Mouse (Mus musculus): ENCODE measurements at regions not wholly inside any gene's neighbourhood (a gene's known extent, or its start where the extent isn't known, plus 50 kb on each side); places are given as distances from the start of the nearest gene placed in this dataset.

DNA sequence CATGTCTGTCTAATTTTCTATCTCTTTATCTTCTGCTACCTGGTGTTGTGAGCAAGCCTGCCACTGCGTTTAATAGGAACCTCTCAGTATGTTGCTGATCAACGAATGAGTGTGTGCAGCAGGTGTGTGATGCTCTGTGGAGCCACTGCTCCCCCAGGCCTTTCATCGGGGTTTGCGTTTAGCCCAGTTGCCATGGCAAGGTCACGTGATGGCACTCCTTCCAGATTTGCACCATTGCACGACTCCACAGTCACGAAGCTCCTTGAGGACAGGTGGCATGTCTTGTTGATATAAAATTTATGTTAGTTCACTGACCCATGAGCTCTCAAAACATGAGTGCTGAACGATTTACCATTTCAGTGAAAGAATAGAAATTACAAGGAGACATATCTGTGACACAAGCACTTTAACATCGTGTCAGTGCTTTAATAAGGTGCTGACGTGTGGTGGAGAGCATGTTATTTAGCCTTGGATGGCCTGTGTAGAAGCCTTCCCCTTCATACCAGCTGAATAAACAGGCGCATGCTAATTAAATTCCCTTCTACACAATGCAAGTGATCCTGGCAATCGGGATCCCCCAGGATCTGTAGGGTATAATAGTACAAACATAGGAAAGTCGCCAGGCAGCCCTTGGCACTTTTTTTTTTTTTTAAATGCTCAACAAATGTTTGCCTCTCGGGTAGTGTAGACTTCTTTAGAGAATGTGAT, 181.7 kb upstream of the Arrdc4 start:
- 68% methylated on average over 14 of the region's 14 CpGs for WGBS
- DNase-seq (ENCODE audit: low spot score), result no peak

DNA sequence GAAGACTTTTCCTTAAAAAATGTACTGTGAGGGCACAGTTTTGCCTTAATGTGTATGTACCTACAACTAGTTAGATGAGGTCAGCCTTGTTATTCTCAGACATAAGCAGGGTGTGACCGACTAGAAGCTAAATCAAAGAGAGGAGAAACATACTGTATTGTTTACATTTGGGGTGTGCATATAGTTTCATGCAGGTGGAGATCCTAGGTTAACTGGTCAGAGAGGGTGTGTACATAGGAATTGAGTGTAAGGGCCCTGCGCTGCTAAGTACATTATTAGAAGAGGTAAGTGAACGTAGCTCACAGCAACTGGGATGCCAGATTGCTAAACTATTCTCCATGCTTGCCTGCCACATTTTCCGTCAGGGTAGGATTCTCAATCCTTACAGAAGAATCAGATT, 180.6 kb upstream of the Arrdc4 start:
- WGBS, result 88% methylated on average over 4 of the region's 4 CpGs
- Histone ChIP-seq H3K27me3 (ENCODE audit: insufficient read depth, low read length) (no peaks in the 10 kb centered on the region), H3K4me3 (ENCODE audit: low read depth, low read length) (no peak overlapping the region), H3K9me3 (ENCODE audit: low read length) (no peaks in the 10 kb centered on the region), H3K4me1 (ENCODE audit: insufficient read depth, low read length) (no peaks in the 10 kb centered on the region), H3K36me3 (ENCODE audit: insufficient read depth, low read length) (no peaks in the 10 kb centered on the region), H3K27ac (ENCODE audit: low read depth, low read length) (no peak overlapping the region), H3K4me2 (ENCODE audit: low read depth, low read length, poor library complexity, severe bottlenecking) (no peak overlapping the region), H3K9ac (replicated peaks; ENCODE audit: low read length, poor library complexity, severe bottlenecking) (no peak overlapping the region)
- DNase-seq (ENCODE audit: low spot score) (no peak), ATAC-seq (ENCODE audit: low FRiP score) (no peak)
- TF ChIP-seq CTCF (IDR thresholded peaks at IDR 0.05), result no peak

More for the DNA sequence above, 181.7 kb upstream of the Arrdc4 start:
- Histone ChIP-seq H3K36me3 (ENCODE audit: insufficient read depth, low read length) (no peaks in the 10 kb centered on the region), H3K4me2 (ENCODE audit: low read depth, low read length, poor library complexity, severe bottlenecking) (no peak overlapping the region), H3K27me3 (ENCODE audit: insufficient read depth, low read length) (no peaks in the 10 kb centered on the region), H3K4me3 (ENCODE audit: low read depth, low read length) (no peak overlapping the region), H3K9me3 (ENCODE audit: low read length) (no peaks in the 10 kb centered on the region), H3K4me1 (ENCODE audit: insufficient read depth, low read length) (no peaks in the 10 kb centered on the region), H3K27ac (ENCODE audit: low read depth, low read length) (no peak overlapping the region), H3K9ac (replicated peaks; ENCODE audit: low read length, poor library complexity, severe bottlenecking) (no peak overlapping the region)
- no peak for ATAC-seq (ENCODE audit: low FRiP score)
- TF ChIP-seq CTCF (IDR thresholded peaks at IDR 0.05), result no peak

DNA sequence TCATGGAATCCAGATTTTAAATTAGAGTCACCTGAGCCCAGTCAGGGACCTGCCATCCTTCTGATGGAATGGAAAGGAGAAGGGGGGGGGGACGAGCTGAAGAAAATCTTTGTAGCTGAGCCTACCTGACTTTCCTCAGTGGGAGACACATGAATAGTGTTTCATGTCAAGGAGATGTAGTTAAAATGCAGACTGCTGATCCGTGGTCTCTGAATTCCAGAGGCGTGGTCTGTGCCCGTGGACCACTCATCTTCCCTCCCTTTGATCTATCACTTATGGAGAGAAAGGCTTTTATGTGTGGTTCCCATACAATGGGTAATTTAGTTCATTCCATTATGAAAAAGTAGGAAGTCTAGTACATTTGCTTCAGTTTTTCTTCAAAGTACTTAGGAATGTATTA, 176.6 kb upstream of the Arrdc4 start:
- Histone ChIP-seq H3K27me3 (ENCODE audit: insufficient read depth, low read length) (no peaks in the 10 kb centered on the region), H3K4me1 (ENCODE audit: insufficient read depth, low read length) (no peaks in the 10 kb centered on the region), H3K4me3 (ENCODE audit: low read depth, low read length) (no peak overlapping the region), H3K36me3 (ENCODE audit: insufficient read depth, low read length) (no peaks in the 10 kb centered on the region), H3K9me3 (ENCODE audit: low read length) (no peaks in the 10 kb centered on the region), H3K9ac (replicated peaks; ENCODE audit: low read length, poor library complexity, severe bottlenecking) (no peak overlapping the region), H3K27ac (ENCODE audit: low read depth, low read length) (no peak overlapping the region), H3K4me2 (ENCODE audit: low read depth, low read length, poor library complexity, severe bottlenecking) (no peak overlapping the region)
- TF ChIP-seq CTCF (IDR thresholded peaks at IDR 0.05), result no peak
- ATAC-seq (ENCODE audit: low FRiP score) (no peak), DNase-seq (ENCODE audit: low spot score) (no peak)
- 44% methylated on average over 4 of the region's 4 CpGs for WGBS

DNA sequence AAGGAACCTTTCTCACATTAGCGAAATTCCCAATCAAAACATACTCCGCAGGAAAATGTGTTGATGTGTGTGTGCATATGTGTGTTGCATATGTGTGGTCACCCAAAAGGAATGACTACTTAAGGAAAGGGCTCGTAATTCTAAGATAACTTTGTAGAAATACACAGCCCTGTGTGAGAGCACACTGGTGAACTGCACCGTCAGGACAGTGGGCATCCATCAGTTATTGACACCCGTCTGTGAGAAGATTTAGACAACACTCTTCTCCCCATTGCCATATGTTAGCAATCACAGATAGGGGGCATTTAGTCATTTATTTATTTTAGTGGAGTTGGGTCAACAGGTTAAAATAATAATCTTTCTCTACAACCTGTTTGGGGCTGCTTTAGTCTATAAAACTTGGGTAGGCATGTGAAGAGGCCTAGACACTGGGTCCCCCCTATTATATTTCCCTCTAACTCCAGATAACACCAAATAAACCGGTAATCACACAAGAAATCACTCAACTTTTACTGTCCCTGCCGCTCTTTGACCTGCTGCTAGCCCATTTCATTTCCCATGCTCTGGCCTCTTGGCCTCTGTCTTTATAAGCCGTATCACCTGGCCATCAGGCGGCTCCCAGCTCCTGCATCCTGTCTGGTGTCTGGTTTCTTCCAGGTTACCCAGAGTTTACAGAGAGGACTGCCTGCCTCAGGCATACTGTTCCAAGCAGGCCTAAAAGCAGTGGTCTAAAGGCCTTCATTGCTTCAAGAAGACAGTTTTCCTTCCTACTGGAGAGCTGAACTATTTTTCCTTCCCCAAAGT, 169.8 kb upstream of the Arrdc4 start:
- Histone ChIP-seq H3K9ac (replicated peaks; ENCODE audit: low read length, poor library complexity, severe bottlenecking) (no peak overlapping the region), H3K4me1 (ENCODE audit: insufficient read depth, low read length) (no peaks in the 10 kb centered on the region), H3K4me2 (ENCODE audit: low read depth, low read length, poor library complexity, severe bottlenecking) (no peak overlapping the region), H3K9me3 (ENCODE audit: low read length) (no peaks in the 10 kb centered on the region), H3K27ac (ENCODE audit: low read depth, low read length) (no peak overlapping the region), H3K36me3 (ENCODE audit: insufficient read depth, low read length) (no peaks in the 10 kb centered on the region), H3K4me3 (ENCODE audit: low read depth, low read length) (no peak overlapping the region), H3K27me3 (ENCODE audit: insufficient read depth, low read length) (no peaks in the 10 kb centered on the region)
- WGBS, result 89% methylated on average over 9 of the region's 9 CpGs
- DNase-seq (ENCODE audit: low spot score), result no peak
- TF ChIP-seq CTCF (IDR thresholded peaks at IDR 0.05), result no peak
- ATAC-seq (ENCODE audit: low FRiP score), result no peak

DNA sequence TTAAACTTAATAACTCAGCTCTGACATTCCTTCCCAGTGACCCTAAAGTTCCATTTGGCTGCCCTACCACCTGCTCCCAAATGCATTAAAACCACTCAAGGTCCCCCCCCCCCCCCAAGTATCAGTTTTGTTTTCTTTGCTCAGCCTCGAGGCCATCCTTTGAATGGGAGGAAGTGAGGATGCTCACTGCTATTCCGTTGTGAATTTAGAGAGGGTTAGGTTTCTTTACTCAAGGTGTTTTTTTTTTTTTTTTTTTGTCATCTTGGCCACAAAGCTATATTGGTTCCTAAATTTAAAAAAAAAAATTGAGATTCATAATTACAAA, 168.8 kb upstream of the Arrdc4 start:
- WGBS, result 49% methylated on average over 2 of the region's 2 CpGs
- Histone ChIP-seq H3K27me3 (ENCODE audit: insufficient read depth, low read length) (no peaks in the 10 kb centered on the region), H3K36me3 (ENCODE audit: insufficient read depth, low read length) (no peaks in the 10 kb centered on the region), H3K4me3 (ENCODE audit: low read depth, low read length) (no peak overlapping the region), H3K9me3 (ENCODE audit: low read length) (no peaks in the 10 kb centered on the region), H3K27ac (ENCODE audit: low read depth, low read length) (no peak overlapping the region), H3K4me2 (ENCODE audit: low read depth, low read length, poor library complexity, severe bottlenecking) (no peak overlapping the region), H3K4me1 (ENCODE audit: insufficient read depth, low read length) (no peaks in the 10 kb centered on the region), H3K9ac (replicated peaks; ENCODE audit: low read length, poor library complexity, severe bottlenecking) (no peak overlapping the region)
- TF ChIP-seq CTCF (IDR thresholded peaks at IDR 0.05), result no peak
- DNase-seq (ENCODE audit: low spot score) (no peak), ATAC-seq (ENCODE audit: low FRiP score) (no peak)

DNA sequence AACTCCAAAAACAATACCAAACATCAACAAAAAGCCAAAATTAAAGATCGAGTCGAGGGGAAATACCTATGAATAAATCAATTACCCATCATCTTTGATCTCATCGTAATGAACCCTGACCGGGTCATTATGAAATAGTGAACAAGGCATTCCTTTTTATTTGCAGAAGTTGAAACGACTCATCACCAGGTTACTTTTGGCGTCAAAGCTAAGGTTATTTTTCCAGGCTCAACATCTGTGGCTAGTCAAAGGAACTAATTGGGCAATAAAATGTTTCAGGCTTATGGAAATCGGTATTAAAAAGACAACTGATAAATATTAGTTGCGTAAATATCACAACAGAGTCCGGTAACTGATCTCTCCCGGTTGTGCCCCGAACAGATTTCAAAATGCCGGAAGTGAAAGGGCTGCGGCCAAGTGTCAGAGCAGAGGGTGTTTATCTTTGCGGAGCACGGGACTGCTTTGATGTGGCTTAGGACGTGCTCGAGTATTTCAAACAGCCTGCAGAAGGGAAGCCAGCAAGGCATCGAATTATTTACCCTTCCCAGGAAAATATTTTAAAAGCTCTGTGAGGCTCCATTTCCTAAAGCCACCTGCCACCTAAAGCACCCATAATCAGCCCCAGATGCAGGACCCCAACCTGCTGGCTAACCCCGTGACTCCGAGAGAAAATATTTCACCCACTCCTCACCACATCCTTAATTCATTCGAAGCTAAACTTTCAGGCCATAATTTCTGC, 168.3 kb upstream of the Arrdc4 start:
- DNase-seq (ENCODE audit: low spot score), result no peak
- Histone ChIP-seq H3K27me3 (ENCODE audit: insufficient read depth, low read length) (no peaks in the 10 kb centered on the region), H3K4me1 (ENCODE audit: insufficient read depth, low read length) (no peaks in the 10 kb centered on the region), H3K9me3 (ENCODE audit: low read length) (no peaks in the 10 kb centered on the region), H3K36me3 (ENCODE audit: insufficient read depth, low read length) (no peaks in the 10 kb centered on the region), H3K4me3 (ENCODE audit: low read depth, low read length) (no peak overlapping the region), H3K27ac (ENCODE audit: low read depth, low read length) (no peak overlapping the region), H3K9ac (replicated peaks; ENCODE audit: low read length, poor library complexity, severe bottlenecking) (no peak overlapping the region), H3K4me2 (ENCODE audit: low read depth, low read length, poor library complexity, severe bottlenecking) (no peak overlapping the region)
- ATAC-seq (ENCODE audit: low FRiP score), result no peak
- TF ChIP-seq CTCF (IDR thresholded peaks at IDR 0.05), result no peak
- 65% methylated on average over 21 of the region's 21 CpGs for WGBS

Data from midbrain, postnatal 0 days (tissue).